Mouse (Mus musculus) testis, adult 2 months (tissue): ENCODE data around the gene Gab1. TPM values are rescaled to one million over a fixed set of nuclear protein-coding genes. Genes with fewer than 3 reads are reported as not detected.
"Not testable (repeated sequence)": the region's sequence is repeated elsewhere in the genome, so short reads cannot be mapped to it uniquely, and the experiment has no call there.

Experiments used
- H3K27ac ChIP-seq: fragments of 200-500 bp; 2 replicates; pipeline ENCODE4 v1.5.1; 2012; ENCODE audit warnings: low read depth, low read length; ENCODE audit not compliant: control insufficient read depth, insufficient read depth
- H3K27me3 ChIP-seq: fragments of 200-500 bp; 2 replicates; pipeline ENCODE4 v1.6.1; 2012; ENCODE audit warnings: mild to moderate bottlenecking, low read length, moderate library complexity; ENCODE audit not compliant: control insufficient read depth, insufficient read depth
- H3K36me3 ChIP-seq: fragments of 200-500 bp; 2 replicates; pipeline ENCODE4 v1.6.1; 2012; ENCODE audit warnings: mild to moderate bottlenecking, low read length; ENCODE audit not compliant: control insufficient read depth, insufficient read depth
- H3K4me1 ChIP-seq: fragments of 200-500 bp; 2 replicates; pipeline ENCODE4 v1.6.1; 2012; ENCODE audit warnings: low read length; ENCODE audit not compliant: control insufficient read depth, insufficient read depth
- H3K4me3 ChIP-seq: fragments of 200-500 bp; 2 replicates; pipeline ENCODE4 v1.5.1; 2012; ENCODE audit warnings: low read depth, mild to moderate bottlenecking, low read length, moderate library complexity, mixed read lengths; ENCODE audit not compliant: control insufficient read depth
- CTCF ChIP-seq: fragments of 200-500 bp; IDR thresholded peaks from 2 replicates; pipeline ENCODE4 v1.5.1; 2012; ENCODE audit warnings: low read depth, mild to moderate bottlenecking, inconsistent platforms, low read length, moderate library complexity; ENCODE audit not compliant: control insufficient read depth, insufficient read depth, insufficient replicate concordance
- POLR2A ChIP-seq: fragments of 200-500 bp; IDR thresholded peaks from 2 replicates; pipeline ENCODE4 v1.6.1; 2012; ENCODE audit warnings: low read depth, mild to moderate bottlenecking, inconsistent platforms, low read length, moderate library complexity; ENCODE audit not compliant: control insufficient read depth
- polyA plus RNA-seq: library from polyadenylated mRNA; depleted of rRNA; stranded (reverse); fragments of >200 nt; gene quantifications from 2 replicates; pipeline ENCODE4 v1.2.3, GENCODE M21; 2012

Gene Gab1
- polyA plus RNA-seq, 1 experiment: 11.3 TPM

DNA sequence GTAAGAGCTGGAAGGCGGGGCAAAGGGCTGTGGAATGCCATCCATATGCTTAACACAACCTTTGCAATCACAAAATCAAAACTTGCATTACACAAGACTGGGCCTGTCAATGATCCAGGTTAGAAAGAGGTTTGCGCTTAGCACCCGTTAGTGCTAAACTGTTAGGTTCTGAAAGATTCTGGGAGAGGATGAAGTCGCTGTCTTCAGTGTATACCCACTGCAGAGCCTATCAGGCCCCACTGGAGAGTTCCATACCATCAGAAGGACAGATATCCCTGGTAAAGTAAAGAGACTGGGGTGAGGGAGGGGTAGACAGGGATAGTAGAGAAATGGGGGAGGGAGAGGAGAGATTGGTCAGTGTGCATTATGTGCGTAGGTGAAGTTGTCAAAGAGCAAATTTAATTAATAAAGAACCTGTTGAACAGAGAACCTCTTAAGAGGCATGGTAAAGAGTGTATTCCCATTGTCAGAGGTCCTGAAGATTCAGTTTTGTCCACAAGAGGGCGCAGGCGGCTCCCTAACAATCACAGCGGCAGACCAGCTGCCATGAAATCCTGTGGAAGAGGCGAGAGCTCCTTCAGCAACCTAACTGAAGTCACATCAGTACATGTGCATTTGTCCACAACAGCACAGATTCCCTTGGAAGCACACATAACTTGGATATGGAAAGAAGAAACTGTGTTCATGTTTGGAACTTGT is 127.2 kb downstream of the Gab1 start:
- TF ChIP-seq CTCF (peak; percentile 75; the same call in 1 of the 2 replicates), POLR2A (no peak)
- Histone ChIP-seq H3K36me3 (no peaks in the 10 kb centered on the region), H3K4me1 (no peaks in the 10 kb centered on the region), H3K27me3 (no peaks in the 10 kb centered on the region), H3K4me3 (no peak overlapping the region), H3K27ac (no peak overlapping the region)

DNA sequence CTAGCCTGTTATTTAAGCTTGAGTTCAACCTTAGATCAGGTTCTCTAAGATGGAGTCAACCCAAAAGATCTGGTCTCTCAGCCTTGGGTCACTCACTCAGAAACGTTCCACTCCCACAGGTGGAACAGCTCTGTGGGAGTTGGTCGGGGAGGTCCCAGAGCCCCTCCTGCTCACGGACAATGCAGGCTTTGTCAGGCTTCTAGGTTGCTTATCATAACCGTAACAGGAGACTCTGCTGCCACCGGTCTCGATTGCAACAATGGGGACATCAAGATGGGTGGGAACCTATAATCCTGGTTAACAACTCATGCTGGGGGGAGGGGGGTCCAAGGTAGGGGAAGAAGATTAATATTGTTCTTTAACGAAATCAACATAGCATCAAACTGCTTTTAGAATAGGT is 127.9 kb downstream of the Gab1 start:
- TF ChIP-seq CTCF (no peak), POLR2A (no peak)
- Histone ChIP-seq H3K4me3 (no peak overlapping the region), H3K27ac (no peak overlapping the region), H3K27me3 (no peaks in the 10 kb centered on the region), H3K36me3 (no peaks in the 10 kb centered on the region), H3K4me1 (no peaks in the 10 kb centered on the region)

DNA sequence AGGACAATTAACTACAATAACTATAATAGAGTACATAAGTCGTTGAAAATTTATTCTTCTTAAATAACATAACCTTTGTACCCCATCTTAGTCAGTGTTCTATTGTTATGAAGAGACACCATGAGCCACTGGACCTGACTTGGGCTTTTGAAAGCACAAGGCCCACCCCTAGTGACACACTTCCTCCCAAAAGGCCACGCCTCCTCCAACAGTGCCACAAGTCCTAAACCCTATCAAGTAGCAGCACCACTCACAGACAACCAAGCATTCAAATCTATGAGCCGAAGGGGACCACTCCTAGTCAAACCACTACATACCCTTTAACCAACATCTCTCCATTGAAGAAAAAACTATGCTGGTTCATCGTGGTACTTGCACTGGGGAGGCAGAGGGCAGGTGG is 131.2 kb downstream of the Gab1 start:
- no peaks in the 10 kb centered on the region for H3K27me3 ChIP-seq

DNA sequence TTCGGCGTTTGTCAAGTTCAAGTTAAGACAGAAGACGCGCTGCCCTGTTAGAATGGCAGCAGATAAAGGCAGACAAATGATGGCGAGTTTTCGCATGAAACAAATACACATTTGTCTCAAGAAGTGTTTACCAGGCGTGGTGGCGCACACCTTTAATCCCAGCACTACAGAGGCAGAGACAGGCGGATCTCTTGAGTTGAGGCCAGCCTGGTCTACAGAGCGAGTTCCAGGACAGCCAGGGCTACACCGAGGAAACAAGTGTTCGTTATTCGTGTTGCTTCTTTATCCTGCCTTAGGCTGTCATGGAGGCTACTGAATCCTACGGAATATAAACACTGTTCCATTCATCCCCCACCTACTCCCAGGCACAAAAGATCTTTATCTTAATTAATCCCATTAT is 140.4 kb downstream of the Gab1 start:
- H3K27me3 ChIP-seq: no peaks in the 10 kb centered on the region
- peaks cover 1% of the 10 kb centered on the region; the same call in 1 of the 2 replicates for H3K36me3 ChIP-seq
- H3K4me3 ChIP-seq: peak overlapping the region; percentile 86
- TF ChIP-seq CTCF (no peak), POLR2A (no peak)
- H3K27ac ChIP-seq: peak overlapping the region; percentile 94
- peaks cover 8% of the 10 kb centered on the region for H3K4me1 ChIP-seq

More for the DNA sequence above, 131.2 kb downstream of the Gab1 start:
- no peak overlapping the region for H3K27ac ChIP-seq
- H3K36me3 ChIP-seq: no peaks in the 10 kb centered on the region
- no peak for TF ChIP-seq CTCF
- TF ChIP-seq POLR2A: no peak
- no peak overlapping the region for H3K4me3 ChIP-seq
- no peaks in the 10 kb centered on the region for H3K4me1 ChIP-seq

DNA sequence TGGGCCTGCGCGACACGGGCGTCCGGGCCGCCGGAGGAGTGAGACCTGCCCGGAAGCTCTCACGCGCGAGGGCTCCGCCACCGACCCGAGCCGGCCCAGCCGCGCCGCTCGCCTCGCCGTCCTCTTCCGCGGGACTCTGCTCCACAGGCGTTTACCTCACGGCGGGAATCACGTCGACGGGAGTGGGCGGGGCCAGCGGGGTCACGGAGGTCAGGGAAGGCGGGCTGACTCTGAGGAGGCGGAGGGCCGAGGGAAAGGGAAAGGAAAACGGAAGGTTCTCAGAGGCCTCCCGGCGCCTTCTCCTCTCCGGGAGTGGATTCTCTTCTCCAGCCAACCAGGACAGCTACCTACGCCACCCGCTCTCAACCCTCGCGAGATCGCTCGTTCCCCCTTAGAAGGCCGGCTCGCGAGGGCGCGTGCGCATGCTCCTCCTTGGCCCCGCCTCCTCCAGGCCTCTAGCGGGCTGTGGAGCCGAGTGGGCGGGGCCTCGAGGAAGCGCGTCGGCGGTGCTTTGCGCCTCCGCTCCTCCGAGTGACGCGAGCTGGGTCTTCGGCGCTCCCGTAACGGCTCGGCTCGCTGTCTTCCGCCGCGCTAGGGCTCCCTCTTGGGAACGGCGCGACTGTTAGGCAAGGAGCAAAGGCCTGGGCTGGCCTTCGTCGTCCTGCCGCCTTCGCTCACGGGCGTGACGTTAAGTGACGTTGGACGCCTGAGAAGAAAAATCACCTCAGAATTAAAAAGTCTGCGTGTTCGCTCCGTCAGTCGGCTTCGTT is 141.0 kb downstream of the Gab1 start, which contains the start of gene Smarca5:
TSS of gene Smarca5 (minus strand) at position 343 of the 770 bp plus-strand sequence.
- H3K27me3 ChIP-seq, H3K4me1 ChIP-seq, H3K36me3 ChIP-seq: not testable (repeated sequence)
- Histone ChIP-seq H3K4me3 (peak within 1 kb of the TSS; percentile 95), H3K27ac (peak within 1 kb of the TSS; percentile 94)
- peak; percentile 79 for TF ChIP-seq POLR2A

DNA sequence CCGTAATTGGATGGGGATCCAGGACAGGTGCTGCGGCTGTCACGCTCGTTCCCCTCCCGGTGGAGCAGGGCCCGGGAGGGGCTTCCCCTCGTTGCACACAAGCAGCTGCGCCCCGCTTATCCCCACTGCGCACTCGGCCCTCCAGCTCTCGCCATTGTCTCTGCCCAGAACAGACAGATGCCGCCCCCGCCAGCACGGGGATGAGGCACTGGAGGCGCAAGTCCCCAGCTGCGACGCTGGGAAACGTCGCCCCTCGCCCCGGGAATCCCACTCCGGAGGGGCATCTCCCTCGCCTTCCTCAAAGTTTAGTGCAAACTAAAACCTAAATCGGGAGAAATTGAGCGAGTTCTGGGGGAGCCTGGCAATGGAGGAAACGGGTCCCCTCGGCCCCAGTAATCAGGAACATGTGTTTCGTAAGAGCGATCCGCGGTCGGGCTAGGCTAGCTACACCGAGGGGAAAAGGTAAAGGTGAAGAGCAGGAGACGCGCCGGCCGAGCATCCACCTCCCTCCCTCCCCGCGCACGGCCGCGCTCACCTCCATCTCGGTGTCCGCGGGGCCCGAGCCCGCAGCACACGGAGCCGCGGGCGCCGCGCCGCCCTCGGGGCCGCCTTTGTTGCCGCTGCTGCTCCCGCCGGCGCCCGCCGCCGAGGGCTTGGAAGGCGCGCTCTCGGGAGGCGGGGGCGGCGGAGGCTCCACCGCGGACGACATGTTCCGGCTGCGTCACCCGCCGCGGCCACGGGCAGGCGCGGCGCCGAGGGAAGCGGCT is 141.7 kb downstream of the Gab1 start:
- peaks cover 8% of the 10 kb centered on the region for H3K4me1 ChIP-seq
- peak overlapping the region; percentile 95 for H3K4me3 ChIP-seq
- H3K27me3 ChIP-seq: no peaks in the 10 kb centered on the region
- TF ChIP-seq POLR2A (no peak), CTCF (no peak)
- peaks cover 1% of the 10 kb centered on the region; the same call in 1 of the 2 replicates for H3K36me3 ChIP-seq
- peak overlapping the region; percentile 83 for H3K27ac ChIP-seq

DNA sequence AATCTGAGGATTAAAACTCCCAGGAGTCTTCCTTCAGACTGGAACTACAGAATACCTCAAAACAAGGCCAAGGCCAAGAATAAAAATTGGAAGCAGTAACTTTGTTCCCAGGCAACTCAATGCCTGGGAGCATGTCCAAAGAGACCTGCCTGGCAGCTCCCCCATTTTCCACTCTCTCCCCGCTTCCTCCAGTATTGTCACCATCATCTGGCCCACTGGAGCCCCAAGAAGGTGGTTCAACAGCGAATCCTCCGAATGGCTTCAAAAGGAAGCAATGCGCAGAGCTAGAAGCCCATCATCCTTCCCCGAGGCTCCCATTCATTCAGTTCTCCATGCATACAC is 142.3 kb downstream of the Gab1 start:
- TF ChIP-seq CTCF: no peak
- TF ChIP-seq POLR2A: no peak
- peaks cover 1% of the 10 kb centered on the region; the same call in 1 of the 2 replicates for H3K36me3 ChIP-seq
- H3K4me3 ChIP-seq: peak overlapping the region; percentile 95
- H3K27ac ChIP-seq: peak overlapping the region; percentile 83; the same call in 1 of the 2 replicates
- peaks cover 8% of the 10 kb centered on the region for H3K4me1 ChIP-seq
- no peaks in the 10 kb centered on the region for H3K27me3 ChIP-seq
